Mouse (Mus musculus): Measurements from ENCODE around the gene Taar6.

Gene Taar6

DNA sequence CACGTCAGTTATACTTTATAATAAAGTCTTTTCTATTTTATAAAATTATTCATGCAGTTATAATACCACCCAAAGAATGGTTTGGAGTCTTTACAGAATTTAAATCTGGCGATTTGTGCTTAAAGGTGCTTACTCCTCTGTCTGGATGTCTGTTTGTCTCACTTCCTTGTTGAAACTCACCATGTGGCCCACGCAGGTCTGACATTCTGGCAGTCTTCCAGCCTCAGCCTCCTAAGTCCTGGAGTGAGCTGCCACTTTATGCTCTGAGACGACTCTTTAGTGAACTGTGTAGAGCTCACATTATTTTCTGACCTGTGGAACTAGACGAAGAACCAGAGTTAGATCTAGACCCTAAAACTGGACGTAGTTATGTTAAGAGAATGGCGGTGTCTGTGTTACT lies 37.4 kb downstream of the Taar6 start:
- ChIA-PET POLR2A (no interaction called here), CTCF (no interaction called here)

DNA sequence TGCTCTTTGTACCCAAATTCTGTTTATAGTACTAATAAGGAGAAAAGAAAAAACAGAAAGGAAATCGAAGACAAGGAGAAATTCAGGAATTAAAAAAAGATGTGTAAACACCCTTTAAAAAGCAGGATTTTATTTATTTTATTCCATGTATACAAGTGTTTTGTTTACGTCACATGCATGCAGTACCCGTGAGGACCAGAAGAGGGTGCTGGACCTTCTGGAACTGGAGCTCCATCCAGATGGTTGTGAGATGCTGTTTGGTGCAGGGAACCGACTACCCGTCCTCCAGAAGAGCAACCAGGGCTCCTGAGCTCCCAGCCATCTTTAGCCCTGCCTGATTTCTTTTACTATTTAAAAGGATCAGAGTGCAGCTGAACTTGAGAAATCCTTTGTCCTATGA lies 43.0 kb downstream of the Taar6 start:
- POLR2A ChIA-PET: interaction anchor here in 2 of 4 experiments (0.5 to 0.7 kb wide), 3 partner anchors 21 to 127 kb away, joined by 3 to 5 read pairs (median 3); no protein-coding TSS in a partner anchor
- CTCF ChIA-PET: interaction anchor here (0.5 to 1.1 kb wide), 17 partner anchors 12 to 854 kb away, joined by 3 to 6 read pairs (median 3); no protein-coding TSS in a partner anchor

DNA sequence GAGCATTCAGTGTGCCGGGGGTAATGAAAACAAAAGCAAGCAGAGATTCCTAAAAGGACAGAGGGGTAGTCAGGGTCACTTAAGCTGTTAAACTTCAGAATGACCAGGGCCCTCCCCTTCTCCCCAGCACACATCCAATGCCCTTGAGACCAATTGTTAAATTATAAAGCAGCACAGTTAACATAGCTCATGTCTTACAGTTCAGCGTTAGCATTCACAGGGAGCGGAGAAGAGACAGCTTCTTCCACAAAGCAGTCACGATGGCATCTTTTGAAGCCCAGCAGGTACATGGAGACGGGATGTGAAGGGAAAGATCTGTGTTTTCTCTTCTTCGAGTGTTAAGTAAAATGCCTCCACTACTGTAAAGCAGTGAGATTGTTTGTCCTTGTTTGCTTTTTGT lies 47.1 kb downstream of the Taar6 start, which contains the start of gene Taar2:
Taar2 (plus strand) TSS at position 261 of the 400 bp plus-strand sequence.
- CTCF ChIA-PET: interaction anchor here in 2 of 4 experiments (0.7 to 1.6 kb wide), 3 partner anchors 193 to 670 kb away, joined by 3 to 5 read pairs (median 4); no protein-coding TSS in a partner anchor

DNA sequence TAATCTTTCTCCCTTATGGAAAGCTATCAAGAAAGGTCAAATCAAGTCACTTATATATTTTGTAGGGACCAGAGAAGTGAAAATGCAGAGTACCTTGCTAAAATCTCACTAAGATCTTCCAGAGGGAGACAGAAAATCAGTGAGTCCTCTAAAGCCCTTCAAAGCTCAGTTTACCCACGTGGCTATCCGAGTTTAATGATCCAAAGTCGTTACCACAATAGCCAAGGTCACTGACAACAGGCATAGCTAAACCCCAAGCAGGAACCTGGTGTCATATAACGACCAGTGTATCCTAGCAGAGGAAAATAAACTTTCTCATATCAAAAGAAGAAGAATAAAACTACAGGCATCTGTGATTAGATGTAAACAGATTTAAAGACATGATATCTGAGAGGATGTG lies 47.8 kb downstream of the Taar6 start:
- CTCF ChIA-PET: interaction anchor here in 3 of 4 experiments (0.5 to 1.6 kb wide), 3 partner anchors 194 to 671 kb away, joined by 3 to 5 read pairs (median 3); no protein-coding TSS in a partner anchor
- POLR2A ChIA-PET: interaction anchor here in 2 of 4 experiments (0.9 to 1.3 kb wide), 3 partner anchors 52 to 147 kb away, joined by 3 read pairs; no protein-coding TSS in a partner anchor

More for the DNA sequence above, 47.1 kb downstream of the Taar6 start, which contains the start of gene Taar2:
- POLR2A ChIA-PET: interaction anchor here in 2 of 4 experiments (0.5 to 0.9 kb wide), 2 partner anchors 52 to 150 kb away, joined by 3 read pairs; no protein-coding TSS in a partner anchor

Measured in embryonic stem cell, embryonic (primary cell).